Mouse (Mus musculus): ENCODE data around the gene Pla2g6. TPM values are rescaled to one million over a fixed set of nuclear protein-coding genes. Genes with fewer than 3 reads are reported as not detected.

Gene Pla2g6
- polyA plus RNA-seq, 1 experiment, result 31.8 TPM

DNA sequence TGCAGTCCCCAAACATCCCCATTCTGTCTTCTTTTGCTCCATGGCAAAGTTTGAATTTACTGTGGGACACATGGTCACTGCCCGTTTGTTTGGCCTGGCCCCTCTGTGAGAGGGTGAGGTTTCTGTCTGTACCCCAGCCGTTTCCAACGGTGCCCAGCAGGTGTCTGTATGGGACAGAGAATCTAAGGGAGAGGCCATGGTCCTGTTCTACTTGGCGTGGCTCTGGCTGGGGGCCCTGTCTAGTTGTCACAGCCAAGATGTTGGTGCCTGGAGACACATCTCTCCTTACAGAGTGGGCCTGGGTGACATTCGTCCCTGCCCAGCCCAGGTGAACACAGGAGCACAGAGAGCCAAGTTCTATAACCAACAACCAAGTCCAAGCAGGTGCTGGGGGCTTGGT lies 47.3 kb downstream of the Pla2g6 start:
- DNase-seq (ENCODE audit: extremely low spot score in 1 of 2, low spot score in 1 of 2), result no peak

DNA sequence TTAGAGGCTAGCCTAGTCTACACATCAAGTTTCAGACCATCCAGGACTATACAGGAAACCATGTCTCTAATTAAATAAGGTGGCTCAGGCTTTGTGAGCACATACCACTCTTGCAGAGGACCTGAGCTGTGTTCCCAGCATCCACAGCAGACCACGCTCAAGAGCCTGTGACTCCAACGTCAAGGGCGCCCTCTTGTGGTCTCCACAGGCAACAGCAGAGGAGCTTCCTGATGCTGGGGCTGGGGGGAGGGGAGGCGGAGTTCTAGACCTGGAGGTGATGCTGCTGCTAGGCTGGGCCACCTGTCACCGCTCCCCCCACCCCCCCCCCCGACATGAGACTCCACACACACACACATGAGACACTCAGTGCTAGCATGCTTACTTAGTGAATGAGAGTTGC lies 48.0 kb downstream of the Pla2g6 start:
- DNase-seq (ENCODE audit: extremely low spot score in 1 of 2, low spot score in 1 of 2), result no peak

DNA sequence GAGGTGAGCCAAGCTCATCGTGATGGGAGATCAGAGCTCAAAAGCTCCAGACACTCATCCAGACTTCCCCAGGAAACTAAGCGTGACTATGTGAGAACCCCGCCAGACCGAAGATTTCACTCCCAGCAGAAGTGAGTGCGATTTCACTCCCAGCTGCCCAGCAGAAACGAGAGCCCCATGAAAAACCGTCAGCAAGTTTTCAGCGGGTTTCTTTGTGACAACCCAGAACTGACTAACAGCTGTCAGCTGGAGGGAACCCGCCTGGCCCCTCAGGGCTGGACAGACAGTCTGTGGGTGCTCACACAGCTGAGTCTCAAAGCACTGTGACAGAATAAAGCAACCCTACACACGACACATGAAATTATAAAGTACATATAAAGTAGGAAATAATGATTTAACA lies 50.5 kb downstream of the Pla2g6 start:
- no peak for DNase-seq (ENCODE audit: extremely low spot score in 1 of 2, low spot score in 1 of 2)

DNA sequence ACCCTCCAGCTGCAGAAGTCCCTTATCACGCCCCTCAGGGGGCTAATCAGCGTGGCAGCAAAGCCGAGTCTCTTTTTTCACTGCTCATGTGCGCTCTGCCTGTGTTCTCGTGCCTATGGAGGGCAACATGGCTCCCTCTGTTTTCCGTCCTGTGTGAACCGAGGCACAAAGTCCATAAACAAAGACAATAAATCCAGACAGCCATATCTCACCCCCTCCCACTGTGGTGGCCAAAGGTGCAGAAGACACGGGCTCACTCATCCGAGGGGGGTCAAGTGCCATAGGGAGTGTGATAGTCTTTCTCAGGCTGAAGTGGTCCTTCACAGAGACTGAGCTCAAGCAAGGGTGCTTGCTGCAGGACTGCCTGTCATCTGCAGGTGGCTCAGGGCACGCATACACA lies 55.2 kb downstream of the Pla2g6 start:
- no peak for DNase-seq (ENCODE audit: extremely low spot score in 1 of 2, low spot score in 1 of 2)

GRCm38 (mm10) chr15:79271124-79271746 lies 57.0 kb downstream of the Pla2g6 start:
- peak in 1 of 2 experiments; percentile 38 for DNase-seq (ENCODE audit: extremely low spot score in 1 of 2, low spot score in 1 of 2)

DNA sequence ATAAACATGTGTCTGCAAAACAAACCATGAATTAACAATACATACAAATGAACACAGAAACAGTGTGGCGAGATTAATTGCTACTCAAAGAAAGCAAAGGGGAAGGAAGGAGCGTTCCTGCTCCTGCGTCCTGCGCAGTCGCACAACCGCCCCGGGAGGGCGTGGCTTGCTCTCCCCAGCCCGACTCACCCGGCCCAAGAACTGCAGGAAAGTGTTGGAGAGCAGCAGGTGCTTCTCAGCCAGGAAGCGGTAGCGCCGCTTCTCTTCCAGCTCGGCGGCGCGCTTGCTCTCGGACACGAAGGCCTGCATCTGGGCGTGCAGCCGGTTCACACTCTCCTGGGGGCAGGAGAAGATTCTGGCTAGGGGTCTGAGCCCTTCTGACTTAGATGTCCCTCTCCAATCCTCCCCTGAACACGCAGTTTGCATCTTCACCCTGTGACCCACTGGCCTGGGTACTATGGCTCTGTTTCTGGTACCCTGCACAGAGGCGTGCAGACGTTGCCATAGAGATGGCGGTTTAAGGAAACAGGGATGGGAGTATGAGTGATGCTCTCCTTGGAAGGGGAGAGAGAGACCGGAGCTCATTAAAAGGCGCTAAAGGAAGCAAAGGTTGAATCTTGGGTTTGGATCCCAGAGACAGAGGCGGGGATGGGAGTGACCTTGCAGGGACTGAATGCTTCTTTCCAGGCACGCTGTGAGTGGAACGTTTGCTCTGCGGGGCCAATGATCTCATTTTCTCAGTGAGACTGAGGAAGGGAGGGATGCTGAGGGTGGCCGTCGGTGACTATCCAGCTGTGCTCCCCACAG lies 57.7 kb downstream of the Pla2g6 start:
- peak in 1 of 2 experiments; percentile 59 for DNase-seq (ENCODE audit: extremely low spot score in 1 of 2, low spot score in 1 of 2)

DNA sequence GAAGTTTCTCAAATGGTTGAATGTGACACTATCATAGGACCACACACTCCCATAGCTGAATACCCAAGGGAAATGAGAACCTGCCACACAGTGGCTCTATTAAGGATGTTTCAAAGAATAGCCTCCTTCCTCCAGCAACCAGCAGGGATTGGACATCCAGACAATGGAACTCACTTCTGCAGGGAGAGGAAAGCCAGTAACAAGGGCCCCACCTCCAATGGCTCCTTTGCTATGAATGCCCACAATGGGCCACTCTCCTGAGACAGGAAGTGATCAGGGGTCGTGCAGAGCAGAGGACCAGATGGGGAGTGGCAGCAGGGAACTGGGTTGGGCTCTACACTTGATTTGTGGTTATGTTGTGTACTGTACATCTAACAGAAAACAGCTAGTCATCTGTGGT lies 59.7 kb downstream of the Pla2g6 start:
- no peak for DNase-seq (ENCODE audit: extremely low spot score in 1 of 2, low spot score in 1 of 2)

DNA sequence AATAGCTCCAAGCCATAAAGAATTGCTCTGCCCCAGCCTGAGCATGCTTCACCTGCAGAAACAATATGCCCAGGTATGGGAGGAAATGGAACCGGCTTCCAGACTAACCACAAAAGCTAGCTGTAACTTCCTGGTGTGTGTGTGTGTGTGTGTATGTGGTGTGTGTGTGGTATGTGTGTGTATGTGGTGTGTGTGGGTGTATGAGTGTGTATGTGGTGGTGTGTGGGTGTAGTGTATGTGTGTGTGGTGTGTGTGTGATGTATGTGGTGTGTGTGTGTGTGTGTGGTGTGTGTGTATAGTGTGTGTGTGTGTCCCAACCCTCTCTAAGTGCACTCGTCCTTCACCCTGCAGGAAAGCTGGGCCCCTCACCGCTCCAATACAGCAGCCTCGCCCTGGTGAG lies 62.8 kb downstream of the Pla2g6 start:
- no peak for DNase-seq (ENCODE audit: extremely low spot score in 1 of 2, low spot score in 1 of 2)

- DNase-seq (ENCODE audit: extremely low spot score in 1 of 2, low spot score in 1 of 2), result no peak
These were observed 64.5 kb downstream of the Pla2g6 start for GRCm38 (mm10) chr15:79263726-79264125.

GRCm38 (mm10) chr15:79262786-79263309 lies 65.3 kb downstream of the Pla2g6 start:
- no peak for DNase-seq (ENCODE audit: extremely low spot score in 1 of 2, low spot score in 1 of 2)

DNA sequence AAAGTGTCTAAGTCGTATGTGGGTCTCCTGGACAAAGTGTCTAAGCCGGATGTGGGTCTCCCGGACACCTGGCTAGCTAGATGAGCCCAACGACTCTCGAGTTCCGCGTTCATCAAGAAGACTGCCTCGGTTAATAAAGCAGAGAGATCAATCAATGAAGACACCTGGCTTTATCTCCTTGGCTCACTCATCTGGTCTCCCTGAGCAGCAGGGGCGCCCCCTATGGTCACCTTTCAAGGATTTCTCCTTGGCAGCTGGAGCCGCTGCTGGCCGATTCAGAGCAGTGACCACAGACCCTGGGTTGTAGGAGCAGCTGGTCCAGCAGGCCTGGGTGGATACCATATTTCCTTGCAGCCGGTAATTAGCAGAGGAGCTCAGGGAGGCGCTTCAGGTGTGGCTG lies 65.8 kb downstream of the Pla2g6 start:
- peak in 1 of 2 experiments; percentile 35 for DNase-seq (ENCODE audit: extremely low spot score in 1 of 2, low spot score in 1 of 2)

DNA sequence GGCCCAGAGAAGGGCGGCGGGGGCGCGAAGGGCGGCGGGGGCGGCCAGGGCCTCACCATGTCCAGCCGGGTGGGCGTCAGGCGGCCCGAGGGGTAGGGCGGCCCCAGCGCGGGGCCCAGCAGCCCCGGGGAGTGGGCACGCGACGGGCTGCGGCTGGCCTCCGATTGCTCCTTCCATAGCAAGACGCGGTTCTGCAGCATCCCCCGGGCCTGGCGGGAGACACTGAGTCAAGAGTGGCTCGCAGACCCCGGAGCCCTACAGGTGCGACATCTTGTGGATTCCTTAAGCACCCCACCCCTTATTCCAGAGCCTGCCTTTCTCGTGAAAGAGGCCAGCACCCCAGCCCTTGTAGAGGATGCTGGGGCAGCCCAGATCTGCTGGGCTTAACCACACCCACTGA lies 66.4 kb downstream of the Pla2g6 start:
- no peak for DNase-seq (ENCODE audit: extremely low spot score in 1 of 2, low spot score in 1 of 2)

DNA sequence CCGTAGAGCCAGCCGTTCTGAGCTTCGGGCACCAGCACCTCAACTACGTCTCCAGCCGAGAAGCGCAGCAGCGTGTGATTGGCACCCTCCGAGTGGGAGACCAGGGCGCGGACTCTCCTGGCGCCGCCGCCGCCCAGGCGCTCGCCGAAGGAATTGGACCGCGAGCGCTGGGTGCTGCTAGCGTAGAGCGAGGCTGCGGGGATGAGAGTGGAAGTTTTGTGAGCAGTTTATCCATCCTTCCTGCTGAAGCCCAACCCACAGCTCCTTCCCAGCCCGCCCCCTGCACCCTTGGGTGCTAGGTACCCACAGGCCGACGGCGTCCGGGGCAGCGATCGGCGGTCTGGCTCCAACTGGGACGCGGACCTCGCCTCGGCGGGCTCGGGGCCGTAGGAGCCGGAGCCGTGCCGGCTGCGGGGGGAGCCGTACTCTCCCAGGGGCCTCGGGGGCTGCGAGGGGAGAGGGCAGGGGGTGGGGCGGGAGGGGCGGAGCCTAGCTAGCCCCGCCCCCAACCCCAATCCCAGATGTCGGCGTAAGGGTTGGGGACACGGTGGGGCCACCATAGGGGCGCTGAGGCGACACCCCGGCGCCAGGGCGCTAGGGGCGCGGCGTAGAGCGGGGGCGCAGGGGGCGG lies 67.0 kb downstream of the Pla2g6 start:
- peak in 1 of 2 experiments; percentile 65 for DNase-seq (ENCODE audit: extremely low spot score in 1 of 2, low spot score in 1 of 2)

- DNase-seq (ENCODE audit: extremely low spot score in 1 of 2, low spot score in 1 of 2), result no peak
These were observed 69.7 kb downstream of the Pla2g6 start for GRCm38 (mm10) chr15:79258521-79258920.

DNA sequence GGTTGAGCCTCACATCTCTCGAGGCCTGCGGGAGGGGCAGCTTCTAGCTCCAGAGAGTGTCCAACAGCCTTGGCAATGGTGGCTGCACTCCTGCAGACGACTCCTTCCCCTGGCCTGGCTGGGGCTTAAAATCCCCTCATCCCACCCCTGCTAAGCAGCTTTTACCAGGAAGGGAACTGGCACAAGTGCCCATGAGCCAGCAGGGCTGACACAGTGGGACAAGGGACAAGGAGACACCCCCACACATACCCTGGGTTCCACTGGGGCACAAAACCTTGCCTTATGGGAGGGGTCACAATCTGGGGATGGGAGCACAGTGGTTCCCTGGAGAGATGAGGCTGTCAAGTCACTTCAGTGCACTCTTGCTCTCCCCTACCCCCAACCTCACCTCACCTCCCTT lies 73.5 kb downstream of the Pla2g6 start, which contains the start of gene Slc16a8:
Slc16a8 (minus strand) TSS at position 101 of the 400 bp plus-strand sequence.
- DNase-seq (ENCODE audit: extremely low spot score in 1 of 2, low spot score in 1 of 2), result no peak

GRCm38 (mm10) chr15:79252580-79252979 lies 75.6 kb downstream of the Pla2g6 start:
- no peak for DNase-seq (ENCODE audit: extremely low spot score in 1 of 2, low spot score in 1 of 2)

DNA sequence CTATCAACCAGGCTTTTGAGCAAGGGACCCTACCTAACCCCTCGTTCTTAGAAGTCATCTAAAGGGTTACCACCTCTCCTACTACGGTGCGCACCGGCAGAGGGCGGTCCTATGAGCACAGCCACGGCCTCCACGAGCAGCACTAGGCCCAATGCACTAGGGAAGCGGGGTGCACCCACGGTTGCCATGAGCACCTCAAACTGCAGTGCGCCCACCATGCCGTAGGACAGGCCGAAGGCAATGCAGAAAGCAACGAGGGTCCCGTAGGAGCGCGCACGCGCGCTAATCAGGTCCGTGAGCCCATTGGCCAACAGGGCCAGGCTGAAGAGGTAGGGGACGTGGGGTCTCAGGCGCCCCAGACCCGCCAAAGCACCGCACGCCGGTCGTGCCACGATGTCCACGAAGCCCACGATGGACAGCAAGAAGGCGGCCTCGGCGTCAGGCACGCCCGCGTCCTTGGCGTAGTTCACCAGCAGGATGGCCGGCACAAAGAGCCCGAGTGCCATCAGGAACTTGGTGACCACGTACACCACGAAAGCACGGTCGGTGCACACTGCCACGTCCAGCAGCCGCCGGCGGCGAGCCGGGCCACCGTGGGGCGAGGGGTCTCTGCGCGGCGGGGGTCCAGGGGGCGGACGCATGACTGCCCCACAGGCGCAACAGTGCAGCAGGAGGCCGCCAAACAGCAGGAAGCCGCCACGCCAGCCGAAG lies 76.3 kb downstream of the Pla2g6 start:
- peak in 1 of 2 experiments; percentile 47 for DNase-seq (ENCODE audit: extremely low spot score in 1 of 2, low spot score in 1 of 2)

GRCm38 (mm10) chr15:79251168-79251567 lies 77.0 kb downstream of the Pla2g6 start:
- peak in 1 of 2 experiments; percentile 34 for DNase-seq (ENCODE audit: extremely low spot score in 1 of 2, low spot score in 1 of 2)

DNA sequence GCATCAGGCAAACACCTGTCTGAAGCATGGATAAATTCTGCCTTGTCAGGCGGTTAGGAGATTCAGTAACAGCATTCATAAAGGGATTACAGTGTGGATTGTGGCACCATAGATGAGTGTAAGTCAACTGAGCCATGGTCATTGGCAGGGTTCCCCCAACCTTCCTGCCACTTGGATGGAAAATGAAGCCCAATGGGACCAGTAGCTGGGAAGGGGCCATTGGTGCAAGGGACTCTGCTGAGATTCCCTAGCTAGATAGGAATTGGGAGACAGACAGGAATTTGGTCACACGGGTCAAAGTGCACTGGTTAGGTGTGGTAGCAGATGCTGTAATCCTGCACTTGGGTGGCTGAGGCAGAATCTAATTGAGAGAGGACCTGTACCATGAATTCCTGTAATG lies 78.0 kb downstream of the Pla2g6 start:
- DNase-seq (ENCODE audit: extremely low spot score in 1 of 2, low spot score in 1 of 2), result no peak

DNA sequence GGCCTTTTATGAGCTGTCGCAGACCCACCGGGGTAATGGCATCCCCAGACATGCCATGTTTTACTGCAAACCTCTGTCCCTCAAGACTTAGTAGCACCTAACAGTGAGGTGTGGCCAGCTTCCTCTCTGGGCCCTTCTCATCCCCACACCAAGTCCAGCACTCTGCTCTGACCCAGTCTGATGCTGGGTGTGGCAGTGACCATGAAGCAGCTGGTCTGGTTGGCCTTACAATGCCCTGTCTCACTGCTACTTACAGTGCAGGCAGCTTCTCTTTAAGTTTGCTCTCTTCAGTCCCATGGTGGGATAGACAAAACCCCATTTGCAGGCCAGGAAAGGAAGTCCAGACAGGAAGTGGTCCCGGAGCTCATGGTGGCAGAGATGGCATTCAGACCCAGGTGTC lies 82.9 kb downstream of the Pla2g6 start:
- DNase-seq (ENCODE audit: extremely low spot score in 1 of 2, low spot score in 1 of 2), result no peak

All from frontal cortex, adult 2 months (tissue).